Mouse (Mus musculus) cerebellum, adult 11 months (tissue): Measurements from ENCODE around the gene 1700029I15Rik.
"Not testable (repeated sequence)": the region's sequence is repeated elsewhere in the genome, so short reads cannot be mapped to it uniquely, and the experiment has no call there.

ENCODE experiments used
- DNase-seq: peaks from one replicate; pipeline ENCODE4 v3.0.0; 2022

The 1700029I15Rik gene

DNA sequence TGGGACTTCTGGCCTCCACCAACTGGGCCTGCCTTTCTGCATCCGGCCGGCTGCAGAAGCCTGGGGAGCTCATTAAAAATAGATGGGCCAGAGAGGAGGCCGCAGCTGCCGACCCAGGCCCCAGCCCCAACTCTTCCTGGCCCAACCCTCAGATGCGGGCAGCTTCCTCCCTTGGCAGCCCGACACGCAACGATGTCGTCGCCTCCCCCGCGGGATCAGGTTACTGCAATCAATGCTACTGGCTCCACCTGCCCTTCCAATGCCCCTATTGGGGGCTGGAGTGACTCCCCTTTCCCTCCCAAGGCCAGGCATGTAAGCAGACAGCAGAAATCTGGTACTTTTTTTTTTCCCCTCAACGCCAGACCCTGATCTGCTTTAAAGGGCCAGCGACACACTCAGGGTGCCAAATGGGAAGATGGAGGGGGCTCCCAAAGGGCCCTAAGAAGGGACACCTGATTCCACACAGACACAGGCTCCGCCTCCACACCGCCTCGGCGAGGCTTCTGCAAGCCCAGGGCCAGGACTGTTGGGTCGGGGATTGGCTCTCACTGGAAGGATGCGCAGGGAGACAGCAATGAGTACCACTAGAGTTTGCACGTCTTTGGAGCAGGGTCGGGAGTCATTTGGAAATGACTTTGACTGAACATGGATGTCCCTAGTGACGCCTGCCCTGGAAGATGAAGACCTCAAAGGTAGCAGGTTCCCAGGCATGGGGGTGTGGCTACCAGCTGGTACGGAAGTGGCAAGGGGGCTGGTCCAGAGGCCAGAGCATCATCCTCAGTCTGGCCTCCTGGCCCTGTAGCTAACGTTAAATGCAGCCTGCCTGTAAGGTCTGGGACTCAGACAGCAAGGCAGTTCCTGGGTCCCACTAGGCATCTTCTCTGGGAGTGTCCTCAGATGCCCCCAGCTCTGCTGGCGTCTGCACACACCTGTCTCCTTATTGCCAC is 10.3 kb downstream of the 1700029I15Rik start:
- no peak for DNase-seq

DNA sequence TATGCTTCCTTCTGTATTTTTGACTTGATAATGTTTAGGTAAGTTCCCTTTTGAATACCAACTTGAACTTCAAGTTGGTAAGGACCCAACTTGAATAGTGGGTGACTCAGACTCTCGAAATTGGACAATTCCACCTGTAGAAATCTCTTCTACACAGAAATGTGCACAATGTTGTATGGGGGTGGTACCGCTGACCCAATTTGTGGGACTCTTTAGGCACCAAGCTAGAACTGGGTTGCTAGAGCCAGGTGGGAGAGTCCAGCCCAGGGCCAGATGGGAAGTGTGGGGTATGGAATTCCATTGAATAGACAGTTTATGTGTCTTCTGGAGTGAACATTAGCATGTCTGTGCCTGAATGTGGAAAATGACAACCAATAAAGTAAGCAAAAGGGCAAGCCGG is 13.2 kb downstream of the 1700029I15Rik start:
- no peak for DNase-seq

DNA sequence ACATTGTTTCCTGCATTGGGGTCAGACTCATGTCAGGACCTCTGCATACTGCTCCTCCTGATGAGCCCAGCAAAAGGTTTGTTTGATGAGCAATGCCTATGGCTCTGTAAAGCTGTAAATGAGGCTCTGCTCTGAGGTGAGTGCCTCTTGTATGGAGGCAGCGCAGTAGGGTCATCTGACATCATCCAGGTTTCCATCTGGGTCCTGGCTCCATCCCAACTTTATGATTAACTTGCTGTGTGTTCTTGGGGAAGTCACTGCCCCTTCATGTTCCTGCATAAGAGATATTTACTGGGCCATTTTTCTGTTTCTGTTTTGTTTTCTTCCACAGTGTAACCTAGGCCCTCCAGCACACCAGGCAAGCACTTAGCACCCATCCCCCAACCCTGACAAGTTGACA is 15.1 kb downstream of the 1700029I15Rik start:
- no peak for DNase-seq

DNA sequence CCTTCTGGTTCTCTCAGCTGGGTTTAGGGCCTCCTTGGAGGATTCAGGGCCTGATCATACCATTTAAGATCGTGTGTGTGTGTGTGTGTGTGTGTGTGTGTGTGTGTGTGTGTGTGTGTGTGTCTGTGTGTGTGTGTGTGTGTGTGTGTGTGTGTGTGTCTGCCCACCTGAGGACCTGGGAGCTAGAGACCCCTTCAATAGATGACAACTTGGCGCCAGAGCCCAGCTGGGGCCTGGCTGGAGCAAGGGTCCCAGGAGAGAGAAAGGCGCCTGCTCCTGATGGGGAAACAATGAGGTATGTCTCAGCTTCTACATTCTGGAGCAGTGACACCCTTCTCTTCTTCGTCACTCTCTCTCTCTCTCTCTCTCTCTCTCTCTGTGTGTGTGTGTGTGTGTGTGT is 17.5 kb downstream of the 1700029I15Rik start:
- DNase-seq, result not testable (repeated sequence)

DNA sequence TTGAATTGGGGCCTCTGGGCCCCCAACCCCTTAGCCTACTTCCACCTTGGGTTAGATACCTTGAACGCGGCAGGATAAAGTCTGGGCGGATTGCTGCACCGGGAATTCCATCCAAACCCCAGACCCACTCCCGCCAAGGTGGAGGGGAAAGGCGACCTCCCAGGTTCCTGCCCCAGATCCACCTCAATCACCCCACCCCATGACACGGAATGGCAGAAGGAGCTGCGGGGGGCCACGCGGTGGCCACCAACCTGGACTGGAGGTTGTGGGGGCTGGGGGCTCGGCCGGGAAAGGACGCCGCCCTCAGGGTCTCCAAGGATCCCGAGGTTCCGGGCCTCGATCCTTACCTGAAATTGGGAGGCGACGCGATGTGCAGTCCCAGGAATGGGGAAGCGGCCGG is 18.3 kb downstream of the 1700029I15Rik start:
- DNase-seq, result peak; percentile 61

DNA sequence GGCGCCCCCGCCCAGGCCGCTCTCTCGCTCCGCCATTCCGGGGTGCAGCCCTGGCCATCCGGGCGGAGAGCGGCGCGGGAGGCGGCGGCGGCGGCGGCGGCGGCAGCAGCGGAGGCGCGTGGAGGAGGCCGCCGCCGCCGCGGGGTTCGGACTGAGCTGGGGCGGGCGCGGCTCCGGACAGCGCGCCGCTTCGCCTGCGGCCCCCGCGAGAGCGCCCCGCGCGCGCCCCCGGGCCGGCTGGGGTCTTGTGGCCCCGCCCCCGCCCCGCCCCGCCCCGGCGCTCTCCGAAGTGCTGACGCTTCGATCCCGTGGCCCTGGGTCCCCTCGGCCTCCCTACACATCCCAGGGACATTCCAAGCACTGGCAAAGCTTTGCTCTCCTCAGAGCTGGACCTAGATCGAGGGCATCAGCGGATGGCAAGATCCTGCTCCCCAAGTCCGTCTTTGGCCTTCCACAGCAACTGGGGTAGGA is 18.8 kb downstream of the 1700029I15Rik start, which contains the start of gene Mapk8ip1:
Gene Mapk8ip1 (minus strand): TSS at position 173 of the 471 bp plus-strand sequence.
- DNase-seq, result peak; percentile 62

DNA sequence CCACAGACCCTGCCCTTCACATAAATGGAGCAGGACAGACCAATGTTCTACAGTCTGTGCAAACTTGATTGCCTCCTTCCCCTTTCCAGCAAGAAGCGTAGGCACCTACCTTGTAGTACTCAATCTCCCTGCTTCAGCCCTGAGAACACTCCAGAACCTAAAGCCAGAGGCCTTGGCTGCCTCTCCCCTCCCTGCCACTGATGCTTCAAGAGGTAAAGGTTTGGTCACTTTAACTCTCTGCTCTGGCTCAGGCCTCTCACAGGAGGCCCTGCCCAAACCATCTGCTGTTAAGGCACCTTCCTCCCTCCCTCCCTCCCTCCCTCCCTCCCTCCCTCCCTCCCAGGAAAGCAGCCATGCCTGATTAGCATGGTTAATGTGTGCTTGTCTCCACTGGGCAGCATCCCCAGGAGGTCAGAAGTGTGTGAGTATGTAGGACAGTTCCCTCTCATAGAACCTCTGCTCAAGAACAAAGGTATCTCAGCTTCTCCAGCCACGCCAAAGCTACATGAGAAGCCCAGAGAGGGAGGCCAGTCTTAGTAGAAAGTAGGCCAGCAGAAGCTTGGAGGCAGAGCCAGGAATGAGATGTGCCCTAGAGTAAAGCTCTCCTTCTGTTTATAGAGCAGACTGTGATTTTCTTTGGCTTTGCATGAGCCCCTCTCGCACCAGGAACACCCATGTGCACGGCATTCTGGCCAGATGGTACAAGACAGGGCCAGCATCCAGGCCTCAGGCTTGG is 20.4 kb downstream of the 1700029I15Rik start:
- DNase-seq, result peak; percentile 82

DNA sequence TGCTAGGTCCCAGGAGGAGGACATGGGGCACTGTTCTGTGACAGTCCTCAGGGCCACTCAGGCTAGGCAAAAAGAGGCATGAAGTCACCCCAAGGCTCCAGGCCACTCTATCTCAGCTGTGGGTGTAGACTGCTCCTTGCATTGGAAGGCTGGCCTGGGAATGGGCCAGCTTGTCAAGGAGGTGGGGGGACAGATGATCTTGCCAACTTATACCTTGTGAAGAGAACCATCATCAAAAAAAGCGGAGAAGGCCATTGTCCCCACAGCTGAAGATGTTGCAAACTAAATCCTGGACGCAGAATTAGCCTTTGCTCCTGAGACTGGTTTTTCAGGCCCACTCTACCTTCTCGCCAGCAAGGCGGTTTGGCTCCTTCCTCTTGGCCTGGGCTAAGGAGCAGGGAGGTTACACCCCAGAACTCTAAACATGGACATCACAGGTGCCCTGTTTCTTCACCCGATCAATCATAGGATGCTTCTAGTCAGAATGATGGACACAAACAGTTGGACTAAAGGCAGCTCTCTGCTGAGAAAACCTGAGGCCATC is 21.5 kb downstream of the 1700029I15Rik start:
- DNase-seq, result peak; percentile 35

DNA sequence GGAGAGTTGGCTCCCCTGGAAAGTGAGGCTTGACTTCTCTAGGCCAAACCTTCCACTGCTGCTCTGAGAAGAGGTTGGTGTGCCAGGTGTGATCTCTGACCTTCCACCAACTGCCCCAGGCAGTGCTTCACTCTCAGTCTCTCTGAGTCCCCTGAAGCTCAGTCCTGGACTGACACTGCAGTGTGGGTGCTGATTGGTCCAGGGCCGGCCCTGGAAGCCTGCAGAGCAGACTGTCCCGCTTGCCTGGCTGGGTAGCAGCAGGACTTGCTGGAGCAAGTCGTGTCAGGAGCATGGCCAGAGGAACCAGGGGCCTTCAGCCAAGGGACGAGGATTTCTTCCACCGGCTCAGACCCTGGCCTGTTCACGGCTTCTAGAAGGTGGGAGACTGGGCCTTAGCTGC is 22.4 kb downstream of the 1700029I15Rik start:
- DNase-seq, result peak; percentile 31

DNA sequence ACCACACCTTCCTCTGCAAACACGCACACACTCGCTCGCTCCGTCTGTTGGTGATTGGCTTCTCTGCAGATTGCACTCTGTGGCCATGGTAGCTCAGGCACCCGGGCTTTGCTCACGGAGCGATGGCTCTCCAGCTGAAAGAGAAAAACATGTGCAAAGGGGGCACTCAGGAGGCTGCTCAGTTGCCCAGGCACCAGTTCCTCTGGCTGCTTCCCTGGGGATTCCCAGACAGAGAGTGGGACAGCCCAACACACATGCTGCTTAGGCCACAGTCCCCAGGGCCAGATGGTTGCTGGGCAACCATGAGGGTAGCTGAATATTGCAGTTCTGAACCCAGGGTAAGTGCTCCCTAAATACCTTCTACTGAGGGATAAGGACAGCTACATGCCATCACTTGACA is 23.3 kb downstream of the 1700029I15Rik start:
- DNase-seq, result peak; percentile 24

DNA sequence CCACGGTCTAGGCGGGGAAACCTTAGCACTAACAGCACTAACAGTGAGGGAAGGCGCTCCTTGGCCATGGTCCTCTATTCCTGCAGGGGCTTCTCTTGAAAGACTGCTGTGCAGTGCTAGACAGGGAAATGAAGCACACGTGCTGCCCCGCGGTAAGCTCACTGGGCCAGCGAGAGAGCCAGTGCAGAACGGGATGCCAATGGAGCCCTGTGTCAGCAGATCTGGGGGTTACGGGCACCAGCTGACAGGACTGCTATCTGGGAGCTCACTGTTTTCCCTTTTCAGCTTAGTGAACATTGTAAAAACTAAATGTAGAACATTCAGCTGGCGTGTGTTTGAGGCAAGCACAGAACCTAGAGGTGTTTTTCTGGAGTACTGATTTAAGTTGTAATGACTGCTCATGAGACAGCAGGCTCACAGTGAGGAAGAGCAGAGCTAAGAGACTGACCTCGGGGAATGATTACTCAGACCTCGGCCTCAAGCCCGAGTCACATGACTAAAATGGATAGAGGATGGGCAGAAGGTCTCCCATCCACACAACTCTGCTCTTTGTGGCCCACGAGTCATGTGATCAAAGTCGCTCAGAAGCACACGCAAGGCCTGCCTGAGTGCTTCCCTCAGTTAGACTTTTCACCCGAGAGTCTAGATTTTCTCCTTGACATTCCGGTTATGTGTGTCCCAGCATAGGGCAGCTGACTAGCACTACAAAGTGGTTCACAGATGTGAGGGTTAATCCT is 26.1 kb downstream of the 1700029I15Rik start:
- no peak for DNase-seq

DNA sequence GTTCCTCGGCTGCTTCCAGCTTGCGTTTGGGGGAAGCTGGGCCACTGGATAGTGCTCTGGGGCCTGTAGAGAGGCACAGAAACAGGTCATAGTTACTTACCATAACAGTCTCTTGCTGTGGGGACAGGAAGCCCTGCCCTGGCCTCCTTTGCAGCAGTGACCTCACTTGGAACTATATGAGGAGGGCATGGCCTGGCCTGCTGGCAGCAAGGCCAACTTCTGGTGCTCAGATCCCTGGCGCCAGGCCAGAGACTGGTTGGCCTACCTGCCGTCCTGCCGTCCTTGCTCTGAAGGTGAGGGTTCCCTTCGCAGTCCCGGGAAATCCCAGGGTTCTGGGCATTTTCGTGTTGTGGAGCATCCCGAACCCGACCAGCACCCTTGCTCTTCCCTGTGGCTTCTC is 29.4 kb downstream of the 1700029I15Rik start:
- DNase-seq, result peak; percentile 75

DNA sequence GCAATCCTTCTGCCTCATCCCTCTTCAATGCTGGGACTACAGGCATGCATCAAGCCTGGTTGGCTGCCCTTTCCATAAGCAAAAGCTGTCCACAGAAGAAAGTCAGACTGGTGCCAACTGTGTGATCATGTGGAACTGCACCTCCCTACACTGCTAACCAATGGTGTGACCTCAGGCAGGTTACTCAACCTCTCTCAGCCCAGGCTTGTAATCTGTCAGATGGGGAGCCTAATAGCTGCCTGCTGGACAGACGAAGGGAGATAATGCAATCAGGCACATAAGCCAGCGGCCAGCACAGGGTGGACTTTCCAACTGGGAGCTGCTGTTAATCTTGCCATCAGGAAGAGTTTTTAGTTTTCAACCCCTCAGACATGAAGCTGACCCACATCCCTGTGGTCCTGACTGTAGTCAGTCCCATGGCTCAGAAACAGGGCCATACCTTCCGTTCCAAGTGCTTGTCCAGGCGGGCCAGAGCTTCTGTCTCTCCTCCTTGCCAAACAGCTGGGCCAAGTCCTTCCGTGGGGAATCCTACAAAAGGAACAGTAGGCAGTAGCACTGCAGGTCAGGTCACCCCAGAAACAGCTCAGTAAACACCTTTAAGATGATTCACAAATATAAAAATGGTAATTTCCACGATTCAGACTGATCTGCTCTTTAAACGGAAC is 39.5 kb downstream of the 1700029I15Rik start:
- DNase-seq, result no peak

DNA sequence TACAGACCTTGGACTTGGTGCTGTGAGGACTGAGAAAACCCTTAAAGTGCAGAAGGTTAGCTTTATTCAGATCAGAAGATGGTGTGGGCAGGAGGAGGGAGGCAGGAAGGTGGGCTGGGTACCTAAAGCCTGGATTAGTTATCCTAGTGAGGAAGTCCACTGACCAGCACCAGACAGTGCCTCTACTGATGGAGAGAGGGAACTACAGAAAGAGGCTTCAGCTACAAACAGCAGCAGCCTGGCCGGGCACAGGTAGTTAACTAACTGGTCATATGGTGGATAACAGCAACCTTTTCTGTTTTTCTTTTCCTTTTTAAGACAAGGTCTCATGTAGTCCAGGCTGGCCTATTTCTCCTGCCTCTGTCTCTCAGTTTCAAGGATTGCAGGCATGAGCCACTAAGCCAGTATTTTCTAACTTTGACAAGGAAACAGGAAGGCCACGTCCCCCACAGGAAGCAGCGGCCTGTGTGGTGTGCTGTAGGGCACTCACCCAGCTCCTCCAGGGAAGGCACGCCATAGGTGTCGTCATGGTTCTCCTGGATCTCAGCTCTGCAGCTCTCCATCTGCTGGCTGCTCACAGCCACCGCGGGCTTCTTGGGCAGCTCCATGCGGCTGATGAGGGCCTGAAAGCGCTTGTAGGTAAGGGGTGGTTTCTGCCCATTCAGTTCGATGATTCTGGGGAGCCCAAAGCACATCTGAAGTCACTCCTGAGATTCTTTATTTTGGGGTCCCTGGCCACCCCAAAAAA is 40.2 kb downstream of the 1700029I15Rik start:
- no peak for DNase-seq

DNA sequence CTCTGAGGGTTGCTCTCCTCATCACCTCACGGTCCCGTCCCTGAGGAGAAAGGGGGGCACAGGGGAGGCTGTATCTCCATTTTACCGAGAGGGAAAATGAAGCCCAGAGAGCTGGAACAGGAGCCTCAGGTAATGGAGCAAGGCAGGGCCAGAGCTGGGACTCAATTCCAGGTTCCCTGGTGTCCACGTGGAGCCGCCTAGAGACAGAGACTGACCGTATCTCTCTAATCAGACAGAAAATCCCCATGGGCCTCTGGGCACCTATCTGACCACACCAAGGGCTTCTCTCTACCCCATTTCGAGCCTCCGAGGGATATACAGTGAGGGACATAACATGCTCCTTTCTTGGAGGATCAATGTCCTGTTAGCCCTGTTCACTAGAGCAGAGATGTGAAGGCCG is 40.8 kb downstream of the 1700029I15Rik start:
- DNase-seq, result no peak

DNA sequence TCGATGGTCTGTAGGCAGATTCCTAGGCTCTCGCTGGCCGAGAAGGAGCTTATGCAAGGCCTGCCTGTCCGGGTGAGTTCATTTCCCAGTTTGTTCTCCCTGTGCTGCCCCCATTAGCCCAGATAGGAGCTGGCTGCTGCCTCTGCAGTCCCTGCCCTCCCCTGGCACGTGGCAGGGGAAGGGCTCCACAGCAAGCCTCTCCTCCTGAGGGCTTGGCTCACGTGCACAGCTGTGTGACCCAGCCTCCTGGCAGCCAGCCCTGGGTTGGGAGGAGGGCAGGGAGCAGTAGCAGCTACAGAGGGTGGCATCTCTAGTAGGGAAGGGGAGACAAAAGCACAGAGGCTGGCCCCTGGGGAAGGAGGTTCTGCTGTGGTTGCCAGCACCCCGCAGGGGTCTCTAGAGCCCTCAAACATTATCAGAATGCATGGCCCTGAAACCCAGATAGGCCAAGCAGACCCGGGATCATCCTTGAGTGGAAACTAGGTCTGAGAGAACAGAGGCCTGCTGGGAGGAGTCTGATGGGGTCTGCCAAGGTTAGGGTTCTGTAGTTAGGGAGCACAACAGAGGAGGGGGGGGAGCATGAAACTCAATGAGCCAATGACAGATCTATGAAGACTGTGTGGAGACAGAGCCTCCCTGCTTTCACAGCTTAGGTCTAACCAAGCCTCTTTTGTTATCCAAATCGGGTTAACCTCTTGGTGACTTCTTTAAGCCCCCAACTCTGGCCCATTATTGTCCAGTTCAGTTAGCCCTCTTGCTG is 41.5 kb downstream of the 1700029I15Rik start:
- DNase-seq, result peak; percentile 87

DNA sequence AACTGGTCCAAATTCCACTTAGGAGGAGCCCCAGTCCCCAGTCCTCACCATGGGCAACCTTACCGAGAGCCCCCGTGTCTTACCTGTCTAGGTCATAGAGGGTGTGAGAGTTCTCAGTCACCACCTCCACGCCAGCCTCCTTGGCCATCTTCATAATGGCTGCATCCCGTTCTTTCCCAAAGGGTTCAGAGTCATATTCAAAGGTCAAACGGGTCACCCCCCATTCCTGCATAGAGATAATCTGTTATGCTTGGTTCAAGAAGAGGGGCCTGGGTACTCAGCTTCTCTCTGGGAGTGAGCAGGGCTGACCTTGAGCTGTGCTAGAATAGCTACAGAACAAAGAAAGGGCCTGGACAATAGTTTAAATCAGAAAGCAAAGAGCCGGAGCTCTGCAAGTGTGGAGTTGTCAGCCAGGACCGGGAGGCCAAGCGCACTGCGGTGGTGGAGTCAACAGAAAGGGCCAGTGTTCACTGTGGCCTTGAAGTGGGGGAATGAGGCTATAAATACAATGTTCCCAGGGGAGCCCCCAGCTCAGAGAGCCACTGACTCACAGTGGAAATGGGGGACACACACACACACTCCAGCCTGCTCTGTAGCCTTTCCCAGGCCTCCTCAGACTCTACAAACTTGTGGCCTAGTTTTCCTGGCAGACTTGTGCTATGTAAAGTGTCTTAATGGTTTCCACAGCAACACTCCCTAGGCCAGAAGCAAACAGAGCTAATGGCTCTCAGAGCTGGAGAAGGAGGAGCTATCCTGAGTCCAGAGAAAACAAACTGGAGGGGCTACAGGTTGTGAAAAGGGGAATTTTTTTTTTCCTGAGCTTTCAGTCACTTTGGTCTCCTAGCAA is 42.3 kb downstream of the 1700029I15Rik start:
- DNase-seq, result no peak

DNA sequence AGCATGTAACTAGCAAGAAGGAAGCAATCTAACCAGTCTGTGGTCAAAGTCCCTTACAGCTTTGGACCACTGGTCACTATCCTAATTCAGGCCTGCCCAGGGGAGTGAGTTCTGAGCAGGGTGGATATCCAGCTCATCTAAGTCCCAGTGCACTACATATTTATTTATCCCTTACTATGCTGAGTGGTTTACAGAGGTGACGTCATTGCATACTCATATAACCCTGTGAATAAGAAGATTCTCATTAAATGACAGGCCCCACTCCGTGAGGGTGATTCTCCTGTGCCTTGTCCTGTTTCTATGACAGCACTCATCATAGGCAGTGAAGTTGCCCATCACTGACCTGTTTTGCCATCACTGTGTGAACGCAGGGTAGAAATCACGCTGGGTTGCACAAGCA is 43.0 kb downstream of the 1700029I15Rik start:
- DNase-seq, result no peak

DNA sequence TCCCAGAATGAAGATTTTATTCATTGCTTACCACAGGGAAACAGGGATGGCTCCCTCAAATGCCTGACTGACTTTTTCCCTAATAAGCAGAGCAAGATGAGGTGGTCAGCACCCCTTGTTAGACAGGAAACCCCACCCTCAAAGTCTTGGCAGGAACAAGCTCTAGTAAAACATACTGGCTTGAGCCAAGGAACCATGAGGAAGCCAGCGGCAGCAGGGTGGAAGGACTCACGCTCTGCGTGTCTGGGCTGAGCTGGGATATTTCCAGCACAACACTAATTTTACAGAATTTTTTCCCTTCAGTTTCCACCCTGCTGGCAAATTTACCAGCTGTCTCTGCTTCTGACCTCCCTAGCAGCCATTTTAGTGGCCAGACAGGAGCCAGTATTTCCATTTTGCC is 44.1 kb downstream of the 1700029I15Rik start:
- DNase-seq, result no peak

DNA sequence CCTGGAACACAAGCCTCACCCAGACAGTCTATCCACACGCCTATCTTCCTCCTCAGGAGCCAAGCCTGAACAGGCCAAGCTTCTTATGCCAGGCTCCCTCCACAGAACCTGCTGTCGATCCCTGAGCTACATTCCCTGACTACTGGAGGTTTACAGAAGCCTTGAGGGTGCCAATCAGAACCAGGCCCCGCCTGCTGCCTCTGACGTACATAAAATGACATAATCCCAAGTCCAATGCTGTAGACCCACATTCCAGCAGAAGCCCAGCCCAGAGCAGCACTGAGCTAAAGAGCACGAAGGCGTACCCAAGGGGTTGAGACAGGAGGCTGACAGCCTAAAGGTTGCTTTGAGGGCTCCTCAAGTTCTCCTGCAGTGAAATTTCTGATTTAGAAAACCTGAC is 45.5 kb downstream of the 1700029I15Rik start:
- DNase-seq, result peak; percentile 87
